Mouse (Mus musculus): ENCODE measurements at regions not wholly inside any gene's neighbourhood (a gene's known extent, or its start where the extent isn't known, plus 50 kb on each side); places are given as distances from the start of the nearest gene placed in this dataset.

DNA sequence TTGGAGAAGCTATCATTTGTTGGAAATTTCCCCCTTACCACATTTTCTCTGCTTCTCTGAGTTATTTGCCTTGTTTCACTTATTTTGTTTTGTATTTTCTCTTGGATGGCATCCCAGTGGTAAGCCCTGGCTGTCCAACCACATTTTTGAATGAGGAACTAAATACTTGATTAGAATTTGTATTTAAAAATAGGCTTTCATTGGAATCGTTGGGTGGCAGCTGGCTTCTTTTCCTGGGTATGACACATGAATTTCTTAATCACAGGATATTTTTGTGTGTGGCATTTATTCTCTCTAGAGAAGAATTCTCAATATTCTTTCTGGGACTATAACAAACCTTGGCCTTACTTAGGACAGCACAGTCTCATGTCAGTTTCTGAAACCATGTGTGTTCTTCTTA, 286.5 kb downstream of the Gm11146 start:
- DNase-seq (ENCODE audit: low spot score), result no peak

DNA sequence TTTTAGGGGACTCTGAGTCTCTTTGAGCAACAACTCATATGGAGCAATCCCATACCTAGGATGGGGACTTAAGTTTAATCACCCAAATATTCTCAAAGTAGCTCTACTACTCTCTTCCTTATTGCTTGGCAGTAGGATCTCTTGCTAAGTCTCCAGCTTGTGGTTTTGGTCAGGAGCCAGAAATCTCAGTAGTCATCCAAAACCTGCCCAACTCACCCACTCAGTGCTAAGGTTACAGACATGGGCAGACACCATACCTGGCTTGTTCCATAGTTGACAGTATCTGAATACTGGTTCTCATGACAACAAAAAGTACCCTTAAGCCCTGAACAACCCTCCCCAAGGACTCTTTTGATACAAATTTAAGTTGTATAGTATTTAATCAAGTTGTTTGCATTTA, 288.7 kb downstream of the Gm11146 start:
- no peak for DNase-seq (ENCODE audit: low spot score)

DNA sequence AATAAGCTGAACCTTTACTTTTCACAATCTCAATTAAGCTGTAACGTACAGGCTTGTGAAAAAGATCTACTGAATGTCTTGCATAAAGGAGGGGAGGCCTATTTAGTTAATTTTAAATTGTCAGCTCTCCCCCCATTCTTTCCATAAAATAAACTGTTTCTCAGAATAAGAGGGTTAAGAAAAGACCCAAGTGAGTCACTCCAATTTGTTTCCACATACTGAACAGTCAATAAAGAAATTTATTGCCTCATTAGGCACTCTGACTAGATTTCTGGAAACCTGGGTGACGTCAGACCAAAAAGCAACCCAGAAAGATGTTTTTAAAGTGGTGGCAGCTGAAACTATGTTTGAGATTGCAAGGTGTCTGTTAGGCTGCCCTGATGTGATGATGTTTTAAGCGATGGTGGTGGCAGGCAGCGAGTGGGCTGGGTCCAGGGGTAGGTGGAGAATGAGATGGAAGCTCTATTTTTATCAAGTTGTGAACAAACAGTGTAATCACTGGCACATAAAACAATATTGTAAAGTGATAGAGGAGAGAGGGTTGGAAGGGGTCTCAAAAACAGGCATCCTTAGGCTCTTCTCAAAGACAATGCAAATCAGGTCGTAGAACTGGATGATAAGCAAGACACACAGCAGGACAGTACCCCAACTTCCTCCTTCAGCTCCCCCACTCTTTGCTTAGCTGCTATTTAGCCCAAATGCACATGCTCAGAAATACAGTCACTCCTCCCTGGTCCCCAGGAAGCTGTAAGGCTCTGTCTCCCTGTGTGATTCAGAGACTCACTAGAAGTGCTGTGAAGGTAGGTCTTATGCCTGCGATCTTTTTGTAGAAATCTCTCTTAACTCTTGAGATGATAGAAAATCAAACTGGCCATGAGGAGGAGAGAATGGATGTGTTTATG, 288.0 kb downstream of the Usp25 start:
- DNase-seq (ENCODE audit: low spot score), result no peak

DNA sequence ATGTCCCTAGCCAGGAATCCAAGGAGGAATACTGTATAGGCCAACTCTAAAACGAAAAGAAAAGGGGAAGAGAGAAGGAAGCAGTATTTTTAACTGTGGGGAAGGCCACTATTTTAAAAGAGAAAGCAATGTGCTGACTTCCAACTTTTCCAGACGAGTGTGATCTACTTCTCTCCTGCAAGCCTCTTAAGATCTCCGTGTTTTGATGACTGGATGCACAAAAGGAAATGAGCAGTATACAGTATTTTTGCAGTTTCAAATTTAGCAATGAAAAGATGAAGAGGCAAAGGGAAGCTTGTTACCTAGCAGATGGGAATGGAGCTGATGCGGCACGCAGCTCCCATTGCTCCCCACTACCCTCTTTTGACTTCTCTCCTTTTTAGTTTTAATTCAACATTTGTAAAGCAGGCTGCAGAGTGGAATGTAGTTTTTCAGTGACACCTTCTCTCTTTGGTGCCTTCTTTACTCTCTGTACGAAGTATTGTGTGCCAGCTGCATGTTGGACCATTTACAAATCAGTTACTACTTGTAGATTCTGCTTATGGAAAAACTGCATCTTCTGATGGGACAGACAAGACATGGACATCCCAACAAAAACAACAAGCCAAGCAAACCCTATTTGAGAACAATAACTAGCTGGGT, 287.2 kb downstream of the Usp25 start:
- no peak for DNase-seq (ENCODE audit: low spot score)

DNA sequence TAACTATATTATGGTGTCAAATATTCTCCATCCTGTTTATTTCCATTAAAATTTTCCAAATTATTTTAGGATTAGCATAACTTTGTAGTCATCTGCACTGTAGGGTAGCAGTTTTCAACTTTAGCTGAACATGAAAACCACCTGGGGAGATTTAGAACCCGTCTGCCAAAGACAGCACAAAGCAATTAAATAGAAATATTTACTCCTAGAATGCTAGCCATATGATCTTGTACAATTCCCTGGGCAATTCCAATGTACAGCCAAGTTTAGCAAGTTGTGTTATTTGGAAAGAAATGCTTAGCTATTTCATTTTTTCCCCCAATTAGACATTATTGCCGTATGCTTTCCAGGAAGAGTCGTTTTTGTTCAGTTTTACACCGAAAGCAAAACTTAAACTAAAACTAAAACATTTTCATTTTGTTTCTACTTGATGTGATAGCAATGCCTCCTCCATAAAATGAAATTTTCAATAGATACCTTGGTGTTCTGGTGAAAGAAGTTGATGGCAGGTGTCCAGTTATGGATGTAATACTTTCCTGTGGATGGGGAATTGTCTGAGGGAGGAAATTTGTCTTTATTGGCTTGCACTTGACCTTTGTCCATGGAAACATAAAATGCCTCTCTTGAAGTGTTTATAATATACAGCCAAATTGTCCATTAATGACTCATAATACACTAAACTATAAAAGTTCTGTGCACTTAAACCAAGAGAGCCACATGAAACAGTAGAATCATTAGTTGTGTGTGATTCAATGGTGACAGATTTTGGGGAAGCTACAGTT, 282.3 kb downstream of the Usp25 start:
- no peak for DNase-seq (ENCODE audit: low spot score)

DNA sequence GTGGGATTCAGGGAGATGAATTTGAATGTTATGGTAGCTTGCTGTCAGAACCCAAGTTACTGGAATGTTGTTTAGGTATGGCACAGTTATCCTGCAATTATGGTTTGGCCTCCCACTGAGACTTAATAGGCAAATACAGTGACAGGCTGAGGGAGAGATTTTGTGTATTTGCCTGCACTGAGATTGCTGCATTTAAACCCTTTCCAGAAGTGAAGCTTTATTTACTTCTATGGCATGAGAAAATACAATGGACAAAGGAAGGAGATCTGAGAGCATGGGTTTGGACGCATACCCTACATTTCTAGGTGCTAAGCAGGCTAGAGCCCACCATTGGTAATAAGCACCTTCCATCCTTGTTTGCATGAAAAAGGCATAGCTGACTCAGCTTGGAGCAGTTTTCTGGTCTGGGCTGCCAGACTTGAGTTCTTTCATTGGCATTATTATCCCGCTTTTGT, 278.8 kb downstream of the Usp25 start:
- DNase-seq (ENCODE audit: low spot score), result no peak

DNA sequence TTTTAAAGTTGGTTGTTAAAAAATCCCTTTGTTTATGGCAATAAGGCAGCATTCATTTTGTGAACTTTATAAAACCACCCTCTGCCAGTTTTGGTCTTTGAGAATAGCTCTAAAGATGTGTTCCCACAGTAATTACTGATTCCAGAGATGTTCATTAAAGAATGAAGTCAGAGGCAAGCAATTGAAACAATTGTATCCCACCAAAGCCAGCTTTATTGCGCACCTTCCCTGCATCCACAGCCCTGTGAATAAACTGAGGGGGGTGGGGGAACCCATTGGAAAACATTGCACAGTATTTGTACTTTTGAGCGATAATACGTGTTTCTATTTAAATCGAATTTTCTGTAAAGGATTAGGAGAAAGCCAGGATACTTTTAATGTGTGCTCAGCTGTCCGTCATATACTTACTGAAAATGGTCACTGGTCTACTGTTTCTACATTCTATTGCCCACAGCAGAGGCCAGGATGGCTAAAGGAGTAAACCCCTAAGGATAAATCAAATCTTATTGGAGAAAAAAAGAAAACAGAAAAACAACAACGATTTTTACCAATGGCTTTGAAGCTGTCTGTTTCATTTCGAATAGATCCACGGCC, 278.3 kb downstream of the Usp25 start:
- no peak for DNase-seq (ENCODE audit: low spot score)

DNA sequence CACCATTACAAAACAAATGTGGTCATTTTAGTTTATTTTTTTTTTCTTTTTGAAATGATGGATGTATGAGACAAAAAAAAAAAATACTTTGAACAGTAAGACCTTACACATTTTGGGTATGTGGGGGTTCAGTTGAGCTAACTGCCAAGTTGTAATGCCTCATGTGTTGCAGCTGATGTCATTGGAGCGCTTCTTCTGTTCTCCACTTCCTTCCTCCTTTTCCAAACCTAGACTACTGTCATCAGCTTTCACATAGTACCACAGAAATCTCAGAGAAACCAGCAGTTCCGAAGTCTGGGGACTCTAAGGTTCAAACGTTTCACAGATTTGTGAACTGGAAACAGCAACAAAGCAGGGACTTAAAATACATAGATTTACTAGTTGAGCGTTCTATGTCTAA, 270.7 kb downstream of the Usp25 start:
- no peak for DNase-seq (ENCODE audit: low spot score)

DNA sequence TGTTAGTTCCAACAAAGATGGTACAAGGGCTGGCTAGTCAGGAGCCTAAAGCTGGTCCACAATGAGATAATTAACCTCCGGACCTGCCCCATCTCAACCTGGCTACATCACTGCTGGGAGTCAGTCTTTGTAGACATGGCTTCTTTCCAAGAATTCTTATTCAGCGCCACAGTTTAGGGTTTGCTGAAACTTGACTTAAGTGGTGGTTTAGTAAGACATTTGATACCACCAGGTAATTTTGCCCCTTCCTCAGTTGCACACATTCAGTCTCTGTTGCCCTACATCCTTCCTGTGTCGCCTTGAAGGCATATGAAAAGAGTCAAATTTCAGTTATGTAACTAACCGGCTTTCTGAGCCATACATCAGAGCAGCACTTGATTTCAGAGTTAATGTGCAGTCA, 266.4 kb downstream of the Usp25 start:
- DNase-seq (ENCODE audit: low spot score), result no peak

DNA sequence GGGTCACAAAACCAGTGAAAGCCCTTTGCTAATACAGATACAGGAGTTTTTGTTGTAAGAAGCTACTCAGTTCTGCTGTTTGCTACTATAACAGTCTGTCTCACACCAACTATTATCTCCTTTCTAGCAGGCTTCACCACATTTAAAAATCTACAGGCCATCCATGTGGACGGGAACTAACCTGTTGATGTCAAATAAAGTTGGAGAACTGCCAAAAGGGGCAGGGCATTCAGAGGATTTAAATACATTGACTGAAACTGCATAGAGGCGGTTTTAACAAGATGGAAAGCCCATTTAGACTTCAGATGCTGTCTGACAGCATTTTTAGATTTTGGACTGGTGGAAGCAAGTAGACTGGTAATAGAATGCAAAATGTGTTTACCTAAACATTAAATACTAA, 266.0 kb downstream of the Usp25 start:
- DNase-seq (ENCODE audit: low spot score), result no peak

DNA sequence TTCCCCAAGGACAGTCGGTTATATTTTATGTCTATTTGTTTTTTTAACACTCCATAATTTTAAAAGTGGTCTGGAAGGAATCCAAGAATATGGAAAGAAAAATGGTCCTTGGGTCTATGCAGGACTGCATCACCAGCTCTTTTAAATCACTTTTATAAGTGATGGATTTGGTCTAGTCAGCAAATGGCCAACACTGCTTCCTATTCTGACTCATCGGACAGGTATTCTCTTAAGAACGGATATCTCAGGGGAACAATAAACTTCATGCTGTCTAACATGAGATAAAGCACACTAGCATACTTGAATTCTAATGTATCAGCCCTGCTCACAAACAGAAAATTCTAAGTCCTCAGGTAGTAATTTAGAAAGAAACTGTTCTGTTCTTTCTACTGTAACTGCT, 259.8 kb downstream of the Usp25 start:
- no peak for DNase-seq (ENCODE audit: low spot score)

DNA sequence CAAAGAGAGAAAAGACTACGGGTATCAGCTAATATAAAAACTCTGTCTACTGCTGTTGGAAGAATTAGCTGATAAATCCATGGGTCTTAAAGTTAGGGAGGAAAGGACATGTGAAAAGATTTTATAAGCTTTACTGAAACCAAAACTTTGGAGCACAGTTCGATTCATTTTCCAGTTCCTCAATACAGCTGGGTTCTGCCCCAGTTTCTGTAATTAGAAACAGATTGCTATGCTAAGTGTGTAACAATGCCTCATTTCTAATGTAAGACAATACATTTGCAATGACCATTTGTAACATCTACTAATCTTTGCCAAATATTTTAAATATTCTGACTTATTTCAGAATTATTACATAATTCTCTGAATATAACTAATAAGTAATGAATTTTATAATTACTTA, 255.4 kb downstream of the Usp25 start:
- DNase-seq (ENCODE audit: low spot score), result no peak

DNA sequence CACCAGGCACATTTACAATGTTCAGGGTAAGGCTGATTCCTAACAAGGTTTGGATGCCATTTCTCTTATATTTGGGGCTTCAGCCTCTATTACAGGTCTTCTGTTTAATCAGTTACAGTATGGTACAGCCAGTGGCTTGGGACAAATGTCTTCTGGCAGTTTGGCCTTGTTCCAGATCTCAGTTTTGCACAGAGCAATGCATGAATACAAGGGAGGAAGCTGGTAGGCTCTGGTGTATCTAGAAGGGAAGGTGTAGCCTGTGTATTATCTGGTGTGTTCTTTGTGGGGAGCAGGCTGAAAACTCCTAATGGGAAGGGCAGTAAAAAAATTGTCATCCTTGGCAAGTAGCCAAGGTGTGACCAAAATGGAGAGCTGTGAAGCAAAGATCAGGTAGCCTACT, 254.2 kb downstream of the Usp25 start:
- no peak for DNase-seq (ENCODE audit: low spot score)

DNA sequence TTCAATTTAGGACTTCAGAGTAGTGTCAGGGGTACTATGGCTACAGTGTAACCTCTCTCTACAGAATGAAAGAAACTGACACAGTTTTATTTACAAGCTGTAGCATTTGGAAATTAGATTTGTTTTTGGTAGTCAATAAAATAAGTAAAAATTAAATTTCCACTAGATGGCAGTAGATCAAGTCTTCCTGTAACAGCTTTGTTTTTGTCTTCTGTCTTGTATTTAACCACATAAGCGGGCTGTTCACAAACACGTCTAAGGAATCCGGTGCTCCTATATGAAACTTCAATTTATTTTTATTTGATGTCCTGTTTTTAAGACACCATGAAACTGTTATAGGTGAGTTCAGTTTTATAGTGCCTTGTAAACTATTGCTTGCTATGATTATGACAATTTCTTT, 238.8 kb downstream of the Usp25 start:
- DNase-seq (ENCODE audit: low spot score), result no peak

DNA sequence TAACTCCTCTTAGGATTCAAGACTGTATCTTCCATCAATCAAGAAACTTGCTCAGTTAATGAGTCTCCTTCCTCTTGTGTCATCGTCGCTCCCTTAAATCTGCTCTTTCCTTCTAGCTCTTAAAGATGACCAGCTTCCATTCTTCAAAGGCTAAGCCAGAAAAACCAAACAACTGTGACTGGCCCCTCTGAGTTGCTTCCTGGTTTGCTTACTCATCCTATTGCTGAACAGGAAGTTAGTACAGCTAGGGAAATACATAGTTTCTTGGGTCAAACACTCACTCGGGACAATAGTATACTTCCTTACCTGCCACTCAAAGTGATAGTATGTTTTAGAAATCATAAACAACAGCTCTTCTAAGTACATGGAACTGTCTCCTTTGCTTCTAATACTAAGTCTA, 237.9 kb downstream of the Usp25 start:
- DNase-seq (ENCODE audit: low spot score), result no peak

DNA sequence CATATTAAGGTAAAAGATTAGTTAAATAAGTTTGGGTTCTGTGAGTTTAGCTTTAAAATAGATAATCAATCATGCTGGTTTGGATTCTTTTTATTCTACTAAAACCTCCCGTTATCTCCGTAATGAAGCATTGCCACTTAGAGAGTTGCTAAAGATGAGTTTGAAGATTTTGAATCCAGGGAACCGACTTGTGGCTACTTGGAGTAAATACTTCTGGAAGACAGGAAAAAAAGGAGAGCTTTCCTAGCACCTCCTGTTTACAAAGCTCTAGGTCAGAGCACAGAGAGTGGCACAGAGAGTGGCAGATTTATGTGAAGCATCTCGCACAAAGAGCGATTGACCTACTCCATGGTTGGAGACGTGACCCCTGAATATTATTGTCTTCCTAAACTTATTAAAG, 227.4 kb downstream of the Usp25 start:
- no peak for DNase-seq (ENCODE audit: low spot score)

DNA sequence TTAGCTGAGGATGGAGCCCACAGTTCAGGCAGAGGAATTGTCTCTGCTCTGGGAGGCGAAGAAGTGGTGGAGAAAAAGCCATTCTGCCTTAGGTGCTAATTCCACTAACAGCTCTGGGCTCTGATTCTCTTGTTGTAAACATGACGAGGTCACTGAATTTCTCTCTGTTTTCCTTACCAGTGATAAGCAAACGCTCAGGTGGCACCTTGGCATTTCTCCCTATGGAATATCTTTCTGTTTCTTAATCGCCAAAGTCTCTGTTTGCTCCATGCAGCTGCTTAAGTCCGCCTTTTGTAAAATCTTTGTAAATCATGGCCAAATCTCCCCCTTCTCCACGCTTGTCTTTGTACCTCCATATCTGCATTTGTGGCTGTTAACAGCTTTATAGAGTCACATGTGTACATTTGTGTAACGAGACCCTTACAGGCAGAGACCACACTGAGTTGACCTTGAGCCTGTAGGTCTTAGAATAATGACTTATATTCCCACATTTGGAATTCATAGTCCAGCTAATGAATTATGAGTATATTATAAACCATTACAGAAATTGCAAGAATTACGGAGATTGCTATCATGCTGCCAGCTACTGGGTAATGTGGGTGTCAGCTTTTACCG, 225.8 kb downstream of the Usp25 start:
- DNase-seq (ENCODE audit: low spot score), result no peak

DNA sequence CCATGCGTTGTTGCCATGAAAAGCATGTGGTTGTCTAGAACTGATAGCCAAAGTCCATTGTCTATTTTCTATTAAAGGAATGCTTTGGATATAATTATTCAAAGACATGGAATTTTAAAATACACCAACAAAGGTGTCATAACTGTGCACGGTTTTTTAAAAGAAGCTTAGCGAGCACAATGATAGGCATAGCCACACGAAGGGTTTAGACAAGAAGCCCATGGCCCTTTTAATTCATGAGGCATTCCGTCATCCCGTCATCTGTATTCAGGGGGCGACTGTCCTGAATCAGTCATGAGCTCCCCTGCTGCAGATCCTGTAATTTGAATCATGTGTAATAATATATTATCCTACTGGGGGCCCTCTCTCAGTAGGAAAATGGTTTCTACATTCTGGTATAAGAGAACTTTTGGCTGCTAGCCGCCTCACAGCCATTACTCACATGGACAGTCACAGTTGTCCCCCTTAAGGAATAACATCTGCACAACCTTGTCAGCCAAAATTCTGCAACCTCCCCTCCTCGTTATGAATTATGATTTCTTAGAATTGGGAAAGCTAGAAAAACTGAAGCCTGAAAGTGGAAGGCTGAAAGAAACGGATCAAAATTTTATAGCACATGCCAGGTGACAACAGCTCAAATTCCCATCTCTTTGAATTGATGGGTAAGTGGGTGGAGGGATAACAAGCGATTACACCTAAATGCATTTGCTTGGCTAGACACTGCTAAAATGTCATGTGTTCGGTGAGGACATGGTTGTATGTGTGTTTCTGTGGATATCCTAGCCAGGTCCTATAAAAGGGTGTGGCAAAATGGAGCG, 225.1 kb downstream of the Usp25 start:
- DNase-seq (ENCODE audit: low spot score), result no peak

DNA sequence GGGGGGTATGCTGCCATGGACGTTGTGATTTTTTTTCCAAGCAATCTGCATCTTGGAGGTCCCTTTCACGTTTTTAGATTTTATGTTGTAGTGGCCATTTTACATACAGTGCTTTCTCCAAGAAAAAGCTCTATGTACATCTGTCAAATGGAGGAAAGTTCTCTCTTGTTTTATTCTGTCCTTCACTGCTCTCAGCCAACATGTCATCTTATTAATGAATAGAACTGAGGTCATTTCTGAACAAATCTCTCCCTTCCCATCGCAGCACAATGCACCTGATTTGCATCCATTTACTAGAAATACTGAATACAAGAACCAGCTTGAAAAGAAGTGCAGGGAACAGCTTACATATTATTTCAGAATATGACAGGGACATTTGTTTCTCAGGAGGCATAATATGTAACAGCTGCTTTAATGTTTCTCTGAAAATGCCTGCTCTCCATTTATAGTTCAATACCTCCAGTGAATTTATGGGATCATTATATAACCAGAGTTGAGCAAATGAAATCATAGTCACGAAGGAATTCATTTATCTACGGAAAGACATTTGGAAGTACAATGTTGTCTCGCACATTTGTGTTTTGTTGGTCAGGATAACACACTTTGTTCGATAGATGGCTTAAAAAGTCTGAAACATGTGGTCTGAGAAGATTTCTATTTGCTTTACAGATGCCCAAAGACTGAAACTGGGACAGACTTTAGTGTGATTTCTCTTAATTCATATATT, 224.3 kb downstream of the Usp25 start:
- no peak for DNase-seq (ENCODE audit: low spot score)

DNA sequence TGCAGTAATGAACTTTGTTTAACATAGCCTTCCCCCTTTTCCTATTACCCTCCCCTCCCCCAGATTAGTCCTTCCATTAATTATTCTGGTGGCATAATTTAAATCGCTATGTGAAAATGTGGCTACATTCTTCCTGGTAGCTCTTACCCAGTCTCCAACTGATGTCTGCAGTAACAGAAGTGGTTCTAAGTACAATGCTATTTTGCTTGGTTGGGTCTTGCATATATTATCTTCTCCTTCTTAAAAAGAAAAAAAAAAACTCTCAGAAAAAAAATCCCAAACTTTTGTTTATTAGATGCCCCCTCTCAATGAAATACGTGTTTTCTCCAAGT, 223.7 kb downstream of the Usp25 start:
- DNase-seq (ENCODE audit: low spot score), result no peak
